Mouse (Mus musculus) lung, embryonic 16.5 days (tissue): ENCODE measurements around the gene Prpf6. TPM values are rescaled to one million over a fixed set of nuclear protein-coding genes. Genes with fewer than 3 reads are reported as not detected.

Experiments used
- ATAC-seq: fragments of 200-750 bp; cut with Nextera tagmentation; 2 replicates; pipeline ENCODE4 v1.8.0; 2017; ENCODE audit warnings: low read depth, mild to moderate bottlenecking, moderate library complexity
- H3K27ac ChIP-seq: fragments of 300-500 bp; sonication (generic); 2 replicates; pipeline ENCODE4 v1.5.1; 2014; ENCODE audit warnings: mild to moderate bottlenecking, control low read depth, low read length
- H3K27me3 ChIP-seq: fragments of 300-500 bp; sonication (generic); 2 replicates; pipeline ENCODE4 v1.6.1; 2014; ENCODE audit warnings: low read depth, low read length, mixed read lengths; ENCODE audit not compliant: control insufficient read depth, insufficient read depth
- H3K36me3 ChIP-seq: fragments of 300-500 bp; sonication (generic); 2 replicates; pipeline ENCODE4 v1.6.1; 2014; ENCODE audit warnings: low read length; ENCODE audit not compliant: control insufficient read depth, insufficient read depth
- H3K4me1 ChIP-seq: fragments of 300-500 bp; sonication (generic); replicated peaks from 2 replicates; pipeline ENCODE4 v1.6.1; 2014; ENCODE audit warnings: low read length, mixed read lengths; ENCODE audit not compliant: control insufficient read depth, insufficient read depth
- H3K4me2 ChIP-seq: fragments of 300-500 bp; sonication (generic); 2 replicates; pipeline ENCODE4 v1.6.1; 2014; ENCODE audit warnings: low read depth, low read length, control low read depth
- H3K4me3 ChIP-seq: fragments of 300-500 bp; sonication (generic); 2 replicates; pipeline ENCODE4 v1.5.1; 2014; ENCODE audit warnings: mild to moderate bottlenecking, low read length, control low read depth
- H3K9ac ChIP-seq: fragments of 300-500 bp; sonication (generic); 2 replicates; pipeline ENCODE4 v1.6.1; 2014; ENCODE audit warnings: low read length, control low read depth
- H3K9me3 ChIP-seq: fragments of 300-500 bp; sonication (generic); 2 replicates; pipeline ENCODE4 v1.6.1; 2016; ENCODE audit warnings: low read length; ENCODE audit not compliant: control insufficient read depth
- WGBS: fragments of 180-500 bp; shearing (Covaris S2); extraction: QIAGEN DNeasy Blood & Tissue Kit; methylation state at CpG from one replicate; pipeline ENCODE4 v1.1.7; 2014; 5-methylcytosine and 5-hydroxymethylcytosine counted together
- polyA plus RNA-seq: library from polyadenylated mRNA; unstranded; fragments of >200 nt; fragmentation: Nextera tagmentation; extraction: Ambion mirVana; gene quantifications from 2 replicates; pipeline ENCODE4 v1.2.1, GENCODE M21; 2015

Gene Prpf6
- polyA plus RNA-seq, 1 experiment from 2014 or later: 59.3 TPM

DNA sequence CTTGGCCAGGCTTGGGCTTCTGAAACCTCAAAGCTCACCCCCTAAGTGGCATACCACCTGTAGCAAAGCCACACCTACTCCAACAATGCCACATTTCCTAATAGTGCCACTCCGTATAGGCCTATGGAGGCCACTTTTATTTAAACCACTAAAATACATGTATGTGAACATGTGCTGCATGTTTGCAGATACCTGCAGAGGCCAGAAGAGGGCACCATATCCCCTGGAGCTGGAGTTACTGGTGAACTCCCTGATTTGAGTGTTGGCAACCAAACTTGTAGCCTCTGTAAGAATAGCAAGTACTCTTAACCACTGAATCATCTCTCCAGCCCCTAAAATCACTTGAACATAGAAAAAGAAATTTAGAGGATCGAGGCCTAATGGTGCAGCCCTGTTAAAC lies 52.7 kb downstream of the Prpf6 start:
- no peak overlapping the region for H3K27ac ChIP-seq

DNA sequence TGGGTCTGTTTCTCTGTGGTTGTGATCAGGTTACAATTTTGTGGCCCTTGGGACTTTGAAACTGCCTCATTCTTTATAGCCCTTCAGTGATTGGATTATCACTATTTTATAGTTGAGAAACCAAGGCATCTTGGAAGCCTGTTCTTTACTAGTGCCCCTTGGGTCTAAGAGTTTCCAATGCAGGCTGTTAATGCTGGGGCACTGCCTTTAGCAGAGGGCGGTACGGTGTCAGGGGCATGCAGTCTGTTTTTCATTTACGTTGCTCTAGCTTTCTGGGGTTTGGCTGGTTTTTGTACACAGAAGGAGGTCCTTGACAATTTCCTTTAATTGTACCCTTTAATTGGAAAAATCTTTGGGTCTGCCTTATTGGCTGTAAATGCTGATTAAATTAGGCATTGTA lies 54.0 kb downstream of the Prpf6 start:
- ATAC-seq: no peak
- Histone ChIP-seq H3K27ac (no peak overlapping the region), H3K27me3 (no peaks in the 10 kb centered on the region), H3K9ac (no peak overlapping the region), H3K4me3 (no peak overlapping the region), H3K9me3 (no peaks in the 10 kb centered on the region), H3K4me2 (no peak overlapping the region), H3K4me1 (no peaks in the 10 kb centered on the region), H3K36me3 (peaks cover 44% of the 10 kb centered on the region)
- 95% methylated on average over 3 of the region's 3 CpGs for WGBS

More for the DNA sequence above, 52.7 kb downstream of the Prpf6 start:
- no peak for ATAC-seq
- Histone ChIP-seq H3K4me2 (no peak overlapping the region), H3K9ac (no peak overlapping the region), H3K9me3 (no peaks in the 10 kb centered on the region), H3K36me3 (peaks cover 40% of the 10 kb centered on the region), H3K27me3 (no peaks in the 10 kb centered on the region), H3K4me3 (no peak overlapping the region), H3K4me1 (no peaks in the 10 kb centered on the region)
- 82% methylated on average over 2 of the region's 2 CpGs for WGBS

DNA sequence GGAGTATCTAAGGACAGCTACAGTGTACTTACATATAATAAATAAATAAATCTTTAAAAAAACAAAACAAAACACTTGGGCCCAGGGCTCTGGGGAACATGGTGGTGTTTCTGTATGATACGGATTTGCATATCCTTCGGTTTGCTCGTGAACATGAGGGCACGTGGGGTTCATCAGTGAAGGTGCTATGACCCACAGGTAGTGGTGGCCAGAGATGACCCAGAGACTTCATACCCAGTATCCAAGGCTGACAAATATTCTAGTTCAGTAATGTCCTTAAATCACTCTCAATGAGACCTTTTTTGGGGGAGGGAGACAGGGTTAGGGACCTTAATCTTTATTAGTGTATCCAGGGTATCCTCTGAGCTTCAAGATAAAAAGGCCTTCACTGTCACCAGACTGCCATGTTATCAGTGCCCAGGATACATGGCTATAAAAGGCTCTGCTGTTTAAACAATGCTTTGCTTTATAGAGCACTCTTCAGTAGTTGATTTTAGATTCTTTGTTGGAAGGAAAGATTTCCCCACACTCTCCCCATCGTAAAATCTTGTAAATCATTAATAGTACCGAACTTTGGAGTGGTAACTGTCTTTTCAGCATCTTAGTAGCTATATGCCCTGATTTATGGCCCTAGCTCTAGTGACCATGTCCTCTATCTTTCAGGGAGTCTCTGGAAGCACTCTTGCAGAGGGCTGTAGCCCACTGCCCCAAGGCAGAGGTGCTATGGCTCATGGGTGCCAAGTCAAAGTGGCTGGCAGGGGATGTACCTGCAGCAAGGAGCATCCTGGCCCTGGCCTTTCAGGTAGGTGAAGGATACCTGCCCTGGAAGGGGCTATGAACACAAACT lies 55.2 kb downstream of the Prpf6 start:
- no peak for ATAC-seq
- no peaks in the 10 kb centered on the region for H3K9me3 ChIP-seq
- 85% methylated on average over 6 of the region's 6 CpGs for WGBS
- H3K4me3 ChIP-seq: no peak overlapping the region
- H3K9ac ChIP-seq: no peak overlapping the region
- H3K27me3 ChIP-seq: no peaks in the 10 kb centered on the region
- no peaks in the 10 kb centered on the region for H3K4me1 ChIP-seq
- H3K36me3 ChIP-seq: peaks cover 45% of the 10 kb centered on the region
- no peak overlapping the region for H3K4me2 ChIP-seq
- no peak overlapping the region for H3K27ac ChIP-seq

DNA sequence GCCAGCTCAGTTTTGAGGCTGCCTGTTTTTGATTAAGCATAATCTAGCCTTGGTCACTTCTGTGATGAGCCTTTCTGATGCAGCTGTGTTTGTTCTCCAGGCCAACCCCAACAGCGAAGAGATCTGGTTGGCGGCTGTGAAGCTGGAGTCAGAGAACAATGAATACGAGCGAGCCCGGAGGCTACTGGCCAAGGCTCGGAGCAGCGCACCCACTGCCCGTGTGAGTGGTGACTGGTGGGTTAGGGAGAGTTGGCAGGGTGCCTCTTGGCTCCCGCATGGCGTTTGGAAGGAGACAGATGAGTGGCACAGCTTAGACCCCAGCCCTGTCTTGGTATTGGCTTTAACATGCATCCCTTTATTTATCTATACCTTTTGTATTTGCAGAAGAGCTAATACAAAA lies 57.3 kb downstream of the Prpf6 start:
- ATAC-seq: no peak
- H3K4me1 ChIP-seq: no peaks in the 10 kb centered on the region
- WGBS: 90% methylated on average over 10 of the region's 10 CpGs

DNA sequence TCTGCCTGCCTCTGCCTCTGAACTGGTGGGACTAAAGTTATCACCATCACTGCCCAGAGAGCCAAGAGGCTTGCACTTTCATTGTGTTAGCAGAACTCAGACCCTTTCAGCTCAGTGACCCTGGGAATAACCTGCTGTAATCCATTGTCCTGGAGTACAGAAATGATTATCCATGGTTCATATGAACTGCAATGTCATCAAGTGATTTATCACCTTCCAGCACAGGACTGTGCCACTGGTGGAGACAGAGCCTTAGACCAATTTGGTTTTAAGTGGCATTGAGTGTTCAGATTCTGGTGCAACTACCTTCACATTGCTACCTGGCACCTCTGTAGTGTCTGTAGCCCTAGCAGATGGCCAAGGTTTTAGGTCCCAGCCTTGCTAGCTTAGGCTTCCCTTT lies 61.4 kb downstream of the Prpf6 start:
- H3K4me3 ChIP-seq: no peak overlapping the region
- H3K9me3 ChIP-seq: no peaks in the 10 kb centered on the region
- no peak for ATAC-seq
- no peak overlapping the region for H3K9ac ChIP-seq
- H3K27ac ChIP-seq: no peak overlapping the region
- H3K27me3 ChIP-seq: no peaks in the 10 kb centered on the region
- H3K4me1 ChIP-seq: no peaks in the 10 kb centered on the region
- H3K36me3 ChIP-seq: peaks cover 45% of the 10 kb centered on the region
- H3K4me2 ChIP-seq: no peak overlapping the region

More for the DNA sequence above, 57.3 kb downstream of the Prpf6 start:
- Histone ChIP-seq H3K9me3 (no peaks in the 10 kb centered on the region), H3K27me3 (no peaks in the 10 kb centered on the region), H3K27ac (no peak overlapping the region), H3K4me3 (no peak overlapping the region), H3K4me2 (no peak overlapping the region), H3K36me3 (peaks cover 47% of the 10 kb centered on the region), H3K9ac (no peak overlapping the region)

DNA sequence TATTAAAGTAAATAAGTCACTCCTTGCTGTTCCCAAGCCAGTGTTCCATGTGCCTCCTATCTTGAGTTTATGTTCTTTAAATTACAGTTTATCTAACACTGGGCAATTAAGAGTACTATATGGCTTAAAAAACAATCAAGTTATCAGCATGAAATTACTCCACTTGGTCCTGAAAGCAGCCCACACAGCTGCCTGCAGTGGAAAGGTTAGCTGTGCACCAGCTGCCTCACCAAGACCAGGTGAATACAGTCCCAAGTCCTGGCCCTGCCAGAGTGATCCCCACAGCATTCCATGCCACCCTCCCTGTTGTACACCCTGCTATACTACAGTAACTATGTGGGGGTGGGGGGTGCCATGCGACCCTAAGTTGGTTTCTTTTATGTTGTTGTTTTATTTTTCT lies 61.9 kb downstream of the Prpf6 start:
- no peaks in the 10 kb centered on the region for H3K4me1 ChIP-seq
- H3K27me3 ChIP-seq: no peaks in the 10 kb centered on the region
- no peak overlapping the region for H3K4me3 ChIP-seq
- no peak overlapping the region for H3K4me2 ChIP-seq
- H3K36me3 ChIP-seq: peaks cover 41% of the 10 kb centered on the region
- H3K9me3 ChIP-seq: no peaks in the 10 kb centered on the region
- H3K27ac ChIP-seq: no peak overlapping the region
- no peak overlapping the region for H3K9ac ChIP-seq
- 87% methylated on average over 1 of the region's 1 CpGs for WGBS
- ATAC-seq: no peak

DNA sequence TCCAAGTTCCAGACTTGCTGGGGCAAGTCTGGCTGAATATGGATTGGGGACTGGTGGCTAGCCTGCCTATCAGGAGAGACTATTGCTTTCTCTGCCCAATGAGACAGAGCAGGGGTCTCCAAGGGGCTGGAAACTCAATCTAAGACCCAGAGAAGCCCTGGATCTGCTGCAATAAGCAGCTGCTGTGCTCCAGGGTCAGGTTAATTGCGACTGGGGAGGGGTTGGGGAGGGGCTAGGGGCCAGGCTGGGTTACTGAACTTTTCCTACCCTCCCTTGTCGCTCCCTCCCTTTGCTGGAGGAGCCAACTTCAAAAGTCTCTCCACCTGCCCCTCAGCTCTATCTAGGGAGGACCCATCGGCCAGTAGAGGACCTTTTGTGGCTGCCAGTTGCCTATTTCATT lies 65.1 kb downstream of the Prpf6 start, which contains the start of gene Gm29797:
Gene Gm29797, plus strand, starts transcription at position 301 of the 400 bp plus-strand sequence.
- Histone ChIP-seq H3K4me2 (no peak within 1 kb of the TSS), H3K27me3 (no peaks in the 10 kb centered on the region), H3K4me3 (no peak within 1 kb of the TSS), H3K36me3 (peaks cover 20% of the 10 kb centered on the region), H3K9ac (no peak within 1 kb of the TSS), H3K9me3 (no peaks in the 10 kb centered on the region), H3K27ac (no peak within 1 kb of the TSS), H3K4me1 (peaks cover 3% of the 10 kb centered on the region)
- WGBS: 83% methylated on average over 3 of the region's 3 CpGs
- ATAC-seq: no peak

DNA sequence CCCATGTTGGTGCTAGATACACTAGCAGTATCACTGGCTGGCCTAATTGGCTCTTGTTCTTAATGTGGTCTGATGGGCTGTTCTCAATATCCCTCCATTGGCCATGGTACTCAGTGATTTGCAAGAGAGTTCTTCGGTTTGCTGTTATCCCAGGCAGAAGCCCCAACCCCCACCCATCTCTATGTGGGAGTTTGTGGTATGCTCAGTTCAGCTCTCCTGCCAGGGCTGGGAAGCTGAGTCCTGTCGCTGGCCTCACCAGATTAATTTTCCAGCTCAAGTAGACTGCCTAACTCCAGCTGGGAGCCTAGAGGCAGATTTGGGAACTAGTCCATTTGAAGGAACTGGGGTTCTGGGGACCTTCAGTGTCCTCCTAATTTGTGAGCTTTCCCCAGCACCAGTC lies 65.8 kb downstream of the Prpf6 start:
- H3K27ac ChIP-seq: no peak overlapping the region
- no peak for ATAC-seq
- WGBS: 56% methylated on average over 2 of the region's 2 CpGs
- H3K4me2 ChIP-seq: no peak overlapping the region
- no peak overlapping the region for H3K4me3 ChIP-seq
- peaks cover 3% of the 10 kb centered on the region for H3K4me1 ChIP-seq
- no peaks in the 10 kb centered on the region for H3K27me3 ChIP-seq
- H3K9me3 ChIP-seq: no peaks in the 10 kb centered on the region
- no peak overlapping the region for H3K9ac ChIP-seq
- H3K36me3 ChIP-seq: peaks cover 19% of the 10 kb centered on the region

DNA sequence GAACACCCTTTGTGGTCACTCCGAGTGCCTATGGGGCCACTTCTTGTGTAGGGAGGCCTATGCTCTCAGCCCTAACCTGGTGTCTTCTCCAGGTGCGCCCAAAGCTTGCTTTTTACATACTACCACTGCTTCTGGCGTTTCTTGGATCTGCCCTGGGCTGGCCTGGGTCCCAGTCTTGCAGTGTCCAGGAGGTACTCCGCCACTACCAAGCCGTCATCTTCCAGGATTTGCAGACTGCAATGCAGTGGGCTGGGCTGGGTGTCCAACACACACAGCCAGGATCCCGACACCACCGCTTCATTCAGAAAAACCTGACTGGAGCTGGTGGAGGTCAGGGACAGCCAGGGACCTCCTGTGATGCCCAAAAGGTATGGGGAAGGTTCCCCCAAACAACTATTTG lies 66.9 kb downstream of the Prpf6 start:
- Histone ChIP-seq H3K4me2 (no peak overlapping the region), H3K36me3 (peaks cover 14% of the 10 kb centered on the region), H3K27ac (no peak overlapping the region), H3K9me3 (no peaks in the 10 kb centered on the region), H3K4me3 (no peak overlapping the region), H3K4me1 (peaks cover 3% of the 10 kb centered on the region), H3K27me3 (no peaks in the 10 kb centered on the region), H3K9ac (no peak overlapping the region)
- ATAC-seq: no peak
- 83% methylated on average over 7 of the region's 7 CpGs for WGBS
